Mouse (Mus musculus): ENCODE results near the gene 4430402I18Rik. TPM values are rescaled to one million over a fixed set of nuclear protein-coding genes. Genes with fewer than 3 reads are reported as not detected.

Gene 4430402I18Rik
- polyA plus RNA-seq, 1 experiment from 2014 or later = 11.2 TPM

DNA sequence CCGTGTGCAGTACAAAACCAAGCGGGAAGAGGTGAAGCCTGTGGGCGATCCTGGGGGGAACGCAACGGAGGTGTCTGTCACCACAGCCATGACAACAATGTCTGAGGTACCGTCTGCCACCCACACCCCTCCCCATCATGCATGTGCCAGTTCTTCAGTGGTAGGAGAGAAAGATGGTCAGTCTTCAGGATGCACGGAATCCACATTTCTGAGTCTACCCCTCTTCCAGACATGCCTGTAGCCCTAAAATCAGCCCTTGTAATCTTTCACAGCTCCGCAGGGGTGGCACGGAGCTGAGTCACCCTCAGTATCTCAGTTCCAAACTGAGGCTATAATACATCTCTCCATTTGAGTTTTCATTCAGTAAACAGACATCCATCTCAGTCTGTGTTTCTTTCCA lies 70.1 kb downstream of the 4430402I18Rik start:
- Histone ChIP-seq H3K27ac (ENCODE audit: low read length) (no peak overlapping the region), H3K4me3 (ENCODE audit: low read length) (no peak overlapping the region), H3K4me1 (ENCODE audit: control insufficient read depth, insufficient read depth, low read length) (no peaks in the 10 kb centered on the region), H3K9ac (ENCODE audit: low read length) (no peak overlapping the region), H3K9me3 (replicated peaks; ENCODE audit: control insufficient read depth, low read length) (no peaks in the 10 kb centered on the region), H3K36me3 (ENCODE audit: control insufficient read depth, insufficient read depth) (no peaks in the 10 kb centered on the region), H3K27me3 (ENCODE audit: control insufficient read depth, insufficient read depth, low read length) (no peaks in the 10 kb centered on the region), H3K4me2 (ENCODE audit: low read depth, low read length) (no peak overlapping the region)
- no peak for ATAC-seq (replicated peaks; ENCODE audit: extremely low read depth, insufficient read depth, low FRiP score)
- WGBS = 70% methylated on average over 9 of the region's 9 CpGs

DNA sequence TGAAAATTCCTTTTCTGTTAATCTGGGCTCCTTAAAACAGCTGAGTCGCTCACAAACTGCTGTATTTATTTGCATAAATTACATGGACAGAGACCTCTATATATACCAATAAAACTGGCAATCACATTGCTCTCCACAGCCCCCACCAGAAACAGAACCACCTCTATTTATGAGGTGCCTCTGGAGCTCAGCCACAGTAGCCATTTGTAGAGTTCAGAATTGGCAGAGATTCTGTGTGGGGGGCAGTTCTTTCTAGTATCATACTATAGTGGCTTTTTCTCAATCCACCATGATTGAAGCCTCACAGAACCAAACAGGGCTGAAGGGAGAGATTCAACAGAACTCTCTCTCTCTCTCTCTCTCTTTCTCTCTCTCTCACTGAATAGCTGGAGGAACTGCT lies 71.0 kb downstream of the 4430402I18Rik start:
- Histone ChIP-seq H3K27me3 (ENCODE audit: control insufficient read depth, insufficient read depth, low read length) (no peaks in the 10 kb centered on the region), H3K9me3 (replicated peaks; ENCODE audit: control insufficient read depth, low read length) (no peaks in the 10 kb centered on the region), H3K9ac (ENCODE audit: low read length) (no peak overlapping the region), H3K4me2 (ENCODE audit: low read depth, low read length) (no peak overlapping the region), H3K4me3 (ENCODE audit: low read length) (no peak overlapping the region), H3K4me1 (ENCODE audit: control insufficient read depth, insufficient read depth, low read length) (no peaks in the 10 kb centered on the region), H3K36me3 (ENCODE audit: control insufficient read depth, insufficient read depth) (no peaks in the 10 kb centered on the region), H3K27ac (ENCODE audit: low read length) (no peak overlapping the region)
- 74% methylated on average over 1 of the region's 1 CpGs for WGBS
- no peak for ATAC-seq (replicated peaks; ENCODE audit: extremely low read depth, insufficient read depth, low FRiP score)

DNA sequence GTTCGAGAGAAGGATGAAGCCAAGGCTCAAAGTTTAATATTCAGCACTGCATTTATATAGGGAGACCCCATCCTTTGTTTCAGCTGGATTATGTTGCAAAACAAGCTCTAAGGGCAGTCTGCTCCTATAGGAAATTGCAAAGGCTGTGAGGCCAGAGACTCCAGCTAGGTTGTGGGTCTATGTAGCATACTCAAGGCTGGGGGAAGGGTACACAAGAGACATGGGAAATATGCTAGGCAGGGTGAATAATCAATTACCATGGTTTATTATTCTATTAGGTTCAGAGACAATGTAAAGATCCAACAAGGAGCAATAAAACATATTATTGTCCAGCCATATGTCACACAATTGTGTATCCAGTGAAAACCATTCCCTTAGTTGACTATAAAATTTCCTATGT lies 75.7 kb downstream of the 4430402I18Rik start:
- Histone ChIP-seq H3K4me2 (ENCODE audit: low read depth, low read length) (no peak overlapping the region), H3K4me3 (ENCODE audit: low read length) (no peak overlapping the region), H3K27me3 (ENCODE audit: control insufficient read depth, insufficient read depth, low read length) (no peaks in the 10 kb centered on the region), H3K4me1 (ENCODE audit: control insufficient read depth, insufficient read depth, low read length) (peaks cover 11% of the 10 kb centered on the region; the same call in 1 of the 2 replicates), H3K36me3 (ENCODE audit: control insufficient read depth, insufficient read depth) (no peaks in the 10 kb centered on the region), H3K9ac (ENCODE audit: low read length) (no peak overlapping the region), H3K9me3 (replicated peaks; ENCODE audit: control insufficient read depth, low read length) (no peaks in the 10 kb centered on the region), H3K27ac (ENCODE audit: low read length) (no peak overlapping the region)
- 100% methylated on average over 1 of the region's 1 CpGs for WGBS
- no peak for ATAC-seq (replicated peaks; ENCODE audit: extremely low read depth, insufficient read depth, low FRiP score)

DNA sequence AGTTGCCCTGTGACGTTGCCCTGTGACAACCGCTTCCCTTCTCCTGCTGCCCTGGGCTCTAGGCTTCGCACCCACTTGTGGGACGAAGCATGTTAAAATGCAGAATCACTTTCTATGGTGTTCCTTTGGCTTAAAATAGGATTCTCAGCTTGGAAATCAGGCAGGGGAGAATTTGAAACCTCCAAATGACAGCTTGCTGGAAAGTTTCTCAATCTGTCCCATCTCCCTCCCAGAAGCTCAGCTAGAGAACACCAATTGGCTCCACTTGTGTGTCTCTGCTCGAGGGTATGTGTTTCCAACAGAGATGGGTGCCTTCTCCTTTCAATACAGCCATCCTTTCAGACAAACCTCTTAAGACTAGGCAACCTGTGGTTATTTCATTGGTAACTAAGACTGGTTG lies 76.4 kb downstream of the 4430402I18Rik start:
- no peaks in the 10 kb centered on the region for H3K9me3 ChIP-seq (replicated peaks; ENCODE audit: control insufficient read depth, low read length)
- no peak overlapping the region for H3K9ac ChIP-seq (ENCODE audit: low read length)
- no peak overlapping the region for H3K4me2 ChIP-seq (ENCODE audit: low read depth, low read length)
- H3K4me3 ChIP-seq (ENCODE audit: low read length) = no peak overlapping the region
- peaks cover 11% of the 10 kb centered on the region; the same call in 1 of the 2 replicates for H3K4me1 ChIP-seq (ENCODE audit: control insufficient read depth, insufficient read depth, low read length)
- H3K27me3 ChIP-seq (ENCODE audit: control insufficient read depth, insufficient read depth, low read length) = no peaks in the 10 kb centered on the region
- ATAC-seq (replicated peaks; ENCODE audit: extremely low read depth, insufficient read depth, low FRiP score) = no peak
- no peak overlapping the region for H3K27ac ChIP-seq (ENCODE audit: low read length)
- WGBS = 44% methylated on average over 5 of the region's 5 CpGs
- no peaks in the 10 kb centered on the region for H3K36me3 ChIP-seq (ENCODE audit: control insufficient read depth, insufficient read depth)

DNA sequence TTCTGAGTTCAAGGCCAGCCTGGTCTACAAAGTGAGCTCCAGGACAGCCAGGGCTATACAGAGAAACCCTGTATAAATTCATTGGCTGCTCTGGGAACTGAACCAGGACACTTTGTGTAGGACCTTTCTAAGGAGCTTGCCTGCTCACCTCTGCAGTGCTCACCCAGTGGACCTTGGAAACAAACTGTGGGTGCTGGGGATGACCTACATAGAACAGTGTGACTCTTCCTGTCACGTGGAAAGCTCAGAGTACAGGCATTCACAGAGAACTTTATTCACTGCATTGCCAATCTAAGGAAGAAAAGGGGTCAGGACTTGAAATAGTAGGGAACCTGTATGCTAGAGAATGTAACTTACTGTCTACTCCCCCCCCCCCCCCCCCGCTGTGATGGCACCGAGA lies 78.3 kb downstream of the 4430402I18Rik start:
- ATAC-seq (replicated peaks; ENCODE audit: extremely low read depth, insufficient read depth, low FRiP score) = no peak
- Histone ChIP-seq H3K27me3 (ENCODE audit: control insufficient read depth, insufficient read depth, low read length) (no peaks in the 10 kb centered on the region), H3K4me2 (ENCODE audit: low read depth, low read length) (no peak overlapping the region), H3K4me3 (ENCODE audit: low read length) (no peak overlapping the region), H3K27ac (ENCODE audit: low read length) (no peak overlapping the region), H3K9ac (ENCODE audit: low read length) (no peak overlapping the region), H3K9me3 (replicated peaks; ENCODE audit: control insufficient read depth, low read length) (no peaks in the 10 kb centered on the region), H3K36me3 (ENCODE audit: control insufficient read depth, insufficient read depth) (no peaks in the 10 kb centered on the region), H3K4me1 (ENCODE audit: control insufficient read depth, insufficient read depth, low read length) (peaks cover 11% of the 10 kb centered on the region; the same call in 1 of the 2 replicates)
- WGBS = 73% methylated on average over 3 of the region's 3 CpGs

DNA sequence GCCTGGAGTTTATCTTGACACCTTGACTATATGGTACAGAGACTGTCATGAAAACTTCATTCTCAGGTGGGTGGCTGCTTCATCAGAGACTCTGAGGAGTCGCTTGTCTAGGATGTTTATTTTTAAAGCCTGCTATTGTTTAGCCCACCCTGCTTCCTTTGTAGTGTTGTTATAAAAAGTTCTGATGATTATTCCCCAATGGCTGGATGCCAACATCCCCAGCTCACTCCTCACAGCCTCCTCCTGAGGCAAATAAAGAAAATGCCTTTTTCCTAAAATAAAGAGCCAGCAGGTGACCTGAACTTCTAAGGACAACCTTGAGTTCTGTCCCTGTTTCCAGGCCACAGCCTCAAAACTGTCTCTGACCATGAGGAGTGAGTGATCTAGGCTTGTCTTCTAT lies 79.1 kb downstream of the 4430402I18Rik start:
- Histone ChIP-seq H3K4me1 (ENCODE audit: control insufficient read depth, insufficient read depth, low read length) (peaks cover 11% of the 10 kb centered on the region; the same call in 1 of the 2 replicates), H3K9ac (ENCODE audit: low read length) (no peak overlapping the region), H3K9me3 (replicated peaks; ENCODE audit: control insufficient read depth, low read length) (no peaks in the 10 kb centered on the region), H3K4me3 (ENCODE audit: low read length) (no peak overlapping the region), H3K4me2 (ENCODE audit: low read depth, low read length) (no peak overlapping the region), H3K27ac (ENCODE audit: low read length) (no peak overlapping the region), H3K36me3 (ENCODE audit: control insufficient read depth, insufficient read depth) (no peaks in the 10 kb centered on the region), H3K27me3 (ENCODE audit: control insufficient read depth, insufficient read depth, low read length) (no peaks in the 10 kb centered on the region)
- no peak for ATAC-seq (replicated peaks; ENCODE audit: extremely low read depth, insufficient read depth, low FRiP score)
- 9% methylated on average over 1 of the region's 1 CpGs for WGBS

DNA sequence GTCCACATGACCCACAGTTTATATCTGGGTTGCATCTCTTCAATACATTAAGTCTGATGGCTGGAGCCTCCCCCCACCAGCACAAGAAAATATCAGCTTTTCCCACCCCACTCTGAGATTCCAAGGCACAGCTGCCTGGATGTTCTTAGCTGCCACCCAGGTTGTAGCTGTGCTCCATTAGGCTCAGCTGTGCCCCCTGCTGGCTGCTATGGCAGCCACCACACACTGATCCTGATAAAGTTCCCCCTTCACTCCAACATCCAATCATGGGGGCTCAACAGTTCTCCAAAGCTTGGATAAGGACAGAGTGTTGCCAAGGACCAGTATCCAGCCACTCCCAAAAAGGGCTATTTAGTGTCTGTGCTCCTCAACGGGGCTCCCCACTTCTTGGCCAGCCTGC lies 84.5 kb downstream of the 4430402I18Rik start:
- Histone ChIP-seq H3K4me2 (ENCODE audit: low read depth, low read length) (no peak overlapping the region), H3K9ac (ENCODE audit: low read length) (no peak overlapping the region), H3K9me3 (replicated peaks; ENCODE audit: control insufficient read depth, low read length) (no peaks in the 10 kb centered on the region), H3K36me3 (ENCODE audit: control insufficient read depth, insufficient read depth) (no peaks in the 10 kb centered on the region), H3K4me1 (ENCODE audit: control insufficient read depth, insufficient read depth, low read length) (peaks cover 2% of the 10 kb centered on the region; the same call in 1 of the 2 replicates), H3K27ac (ENCODE audit: low read length) (no peak overlapping the region), H3K4me3 (ENCODE audit: low read length) (no peak overlapping the region), H3K27me3 (ENCODE audit: control insufficient read depth, insufficient read depth, low read length) (no peaks in the 10 kb centered on the region)
- no peak for ATAC-seq (replicated peaks; ENCODE audit: extremely low read depth, insufficient read depth, low FRiP score)
- WGBS = 72% methylated on average over 1 of the region's 1 CpGs

DNA sequence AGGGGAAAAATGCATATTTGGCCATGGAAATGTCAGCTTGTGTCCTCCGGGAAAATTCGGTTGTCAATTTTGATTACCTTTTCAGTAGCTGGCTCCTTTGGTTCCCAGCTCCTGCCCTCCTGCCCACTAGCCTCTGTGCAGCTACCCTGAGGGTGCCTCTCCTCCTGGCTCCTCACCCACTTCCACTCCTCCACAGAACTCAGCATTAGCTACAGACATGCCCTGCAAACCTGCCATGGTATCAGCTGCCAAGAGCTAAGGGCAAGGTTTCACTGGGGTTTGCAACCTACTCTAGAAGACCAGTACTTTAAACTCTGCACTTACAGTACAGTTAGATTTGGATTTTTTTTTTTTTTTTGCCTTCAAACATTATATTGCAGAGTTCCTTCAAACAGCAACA lies 88.1 kb downstream of the 4430402I18Rik start:
- no peaks in the 10 kb centered on the region for H3K27me3 ChIP-seq (ENCODE audit: control insufficient read depth, insufficient read depth, low read length)
- no peaks in the 10 kb centered on the region for H3K36me3 ChIP-seq (ENCODE audit: control insufficient read depth, insufficient read depth)
- H3K4me2 ChIP-seq (ENCODE audit: low read depth, low read length) = no peak overlapping the region
- H3K4me3 ChIP-seq (ENCODE audit: low read length) = no peak overlapping the region
- no peak overlapping the region for H3K27ac ChIP-seq (ENCODE audit: low read length)
- ATAC-seq (replicated peaks; ENCODE audit: extremely low read depth, insufficient read depth, low FRiP score) = no peak
- WGBS = 77% methylated on average over 2 of the region's 2 CpGs
- no peaks in the 10 kb centered on the region for H3K9me3 ChIP-seq (replicated peaks; ENCODE audit: control insufficient read depth, low read length)
- H3K4me1 ChIP-seq (ENCODE audit: control insufficient read depth, insufficient read depth, low read length) = no peaks in the 10 kb centered on the region
- no peak overlapping the region for H3K9ac ChIP-seq (ENCODE audit: low read length)

DNA sequence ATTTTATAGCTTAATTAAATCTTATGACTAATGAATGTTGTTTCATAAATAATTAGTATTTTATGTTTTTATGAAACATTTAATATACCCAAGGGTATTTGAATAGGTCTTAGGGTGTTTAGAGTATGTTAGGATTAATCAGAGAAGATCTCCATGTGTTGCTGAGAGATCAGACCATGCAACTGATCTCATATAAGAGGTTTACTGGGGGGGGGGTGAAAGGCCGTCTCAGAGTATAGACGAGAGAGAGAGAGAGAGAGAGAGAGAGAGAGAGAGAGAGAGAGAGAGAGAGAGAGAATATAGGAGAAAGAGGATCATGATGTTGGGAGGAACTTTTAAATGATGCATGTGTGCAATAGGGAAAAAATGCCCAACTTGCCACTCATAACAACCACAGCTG lies 97.2 kb downstream of the 4430402I18Rik start:
- no peak overlapping the region for H3K27ac ChIP-seq (ENCODE audit: low read length)
- H3K9me3 ChIP-seq (replicated peaks; ENCODE audit: control insufficient read depth, low read length) = no peaks in the 10 kb centered on the region
- H3K4me3 ChIP-seq (ENCODE audit: low read length) = no peak overlapping the region
- H3K4me1 ChIP-seq (ENCODE audit: control insufficient read depth, insufficient read depth, low read length) = no peaks in the 10 kb centered on the region
- H3K9ac ChIP-seq (ENCODE audit: low read length) = no peak overlapping the region
- no peaks in the 10 kb centered on the region for H3K36me3 ChIP-seq (ENCODE audit: control insufficient read depth, insufficient read depth)
- ATAC-seq (replicated peaks; ENCODE audit: extremely low read depth, insufficient read depth, low FRiP score) = no peak
- no peaks in the 10 kb centered on the region for H3K27me3 ChIP-seq (ENCODE audit: control insufficient read depth, insufficient read depth, low read length)
- no peak overlapping the region for H3K4me2 ChIP-seq (ENCODE audit: low read depth, low read length)
- 87% methylated on average over 2 of the region's 2 CpGs for WGBS
